Mouse (Mus musculus) CD4-positive helper T cell, adult 2 months (primary cell): ENCODE results near the gene a.
"Not testable (repeated sequence)": the region's sequence is repeated elsewhere in the genome, so short reads cannot be mapped to it uniquely, and the experiment has no call there.

Experiments
- DNase-seq: peaks from one replicate; pipeline ENCODE4 v3.0.0-alpha.2; 2012; ENCODE audit warnings: low read depth, missing footprints, low spot score

The a gene

DNA sequence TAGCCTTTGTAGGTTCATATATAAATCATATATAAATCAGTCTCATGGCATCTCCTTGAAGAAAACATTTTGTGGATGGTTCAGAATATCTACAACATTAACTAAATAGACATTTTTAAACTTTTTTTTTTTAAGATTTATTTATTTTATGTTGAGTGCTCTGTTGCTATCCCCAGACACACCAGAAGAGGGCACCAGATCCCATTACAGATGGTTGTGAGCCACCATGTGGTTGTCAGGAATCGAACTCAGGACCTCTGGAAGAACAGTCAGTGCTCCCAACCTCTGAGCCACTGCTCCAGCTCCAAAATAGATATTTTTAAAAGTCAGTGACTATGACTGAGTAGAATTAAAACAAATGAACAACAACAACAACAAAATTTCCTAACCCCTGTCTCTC, 195.4 kb downstream of the a start:
- DNase-seq = no peak

DNA sequence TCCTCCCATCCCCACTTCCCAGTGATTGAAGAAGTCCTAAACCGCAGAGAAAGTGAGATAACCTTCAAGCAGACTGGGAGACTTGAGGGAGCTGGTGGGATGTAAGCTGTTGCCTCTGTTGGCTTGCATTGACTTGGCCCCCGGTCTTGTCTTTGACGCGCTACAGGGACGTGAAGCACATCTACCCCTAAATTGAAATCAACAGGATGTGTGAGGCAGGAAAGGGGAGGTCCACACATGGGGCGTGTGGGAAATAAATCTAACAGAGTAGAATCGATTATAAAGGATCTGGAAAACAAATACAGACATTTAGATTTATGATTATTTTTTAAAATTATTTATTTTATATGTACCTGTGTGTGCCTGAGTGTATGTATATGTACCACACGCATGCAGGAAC, 200.2 kb downstream of the a start:
- DNase-seq = peak; percentile 28

- DNase-seq = no peak
Measured at GRCm38 (mm10) chr2:154992083-154992482, 200.9 kb downstream of the a start.

DNA sequence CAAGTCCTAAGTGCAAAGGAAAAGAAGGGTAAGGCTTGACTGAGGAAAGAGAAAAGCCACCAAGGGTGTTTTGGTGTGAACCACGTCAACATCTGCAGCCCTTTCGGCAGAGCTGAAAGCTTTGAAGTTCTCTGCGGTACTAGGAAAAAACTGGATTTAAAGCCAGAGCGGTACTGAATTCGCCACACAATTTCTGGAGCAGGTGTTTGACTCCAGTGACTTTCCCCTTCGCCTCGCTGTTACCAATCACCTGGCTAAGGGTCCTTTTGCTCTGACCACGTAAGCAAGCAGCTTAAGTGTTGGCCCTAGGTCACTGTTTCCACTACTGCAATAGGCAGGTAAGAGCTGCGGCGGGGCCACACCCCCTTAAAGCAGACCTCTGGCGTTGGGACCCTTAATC, 214.3 kb downstream of the a start:
- DNase-seq = no peak

DNA sequence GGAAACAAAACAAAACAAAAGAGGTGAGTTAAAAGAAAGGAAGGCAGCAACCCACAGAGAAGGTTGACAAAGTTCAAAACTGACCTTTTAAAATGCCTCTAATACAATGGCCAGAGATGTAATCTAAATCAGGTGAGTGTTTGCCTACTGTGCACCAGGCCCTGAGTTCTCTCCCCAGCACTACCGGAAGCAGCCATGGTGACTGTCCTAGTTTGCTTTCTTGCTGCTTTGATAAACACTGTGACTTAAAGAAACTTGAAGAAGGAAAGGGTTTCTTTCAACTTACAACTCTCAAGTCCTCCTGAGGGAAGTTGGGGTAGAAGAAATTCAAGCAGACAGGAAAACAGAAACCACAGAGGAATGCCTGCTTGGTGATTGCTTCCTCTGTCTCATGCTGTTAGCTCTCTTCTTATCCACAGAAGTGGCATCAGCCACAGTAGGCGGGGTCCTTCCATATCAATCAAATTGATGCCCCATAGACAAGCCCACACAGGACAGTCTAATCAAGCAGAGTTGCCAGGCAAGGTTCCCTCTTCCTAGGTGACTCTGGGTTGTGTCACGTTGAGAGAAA, 220.0 kb downstream of the a start:
- peak; percentile 33 for DNase-seq

- no peak for DNase-seq
Measured at GRCm38 (mm10) chr2:155012991-155013390, 221.8 kb downstream of the a start.

DNA sequence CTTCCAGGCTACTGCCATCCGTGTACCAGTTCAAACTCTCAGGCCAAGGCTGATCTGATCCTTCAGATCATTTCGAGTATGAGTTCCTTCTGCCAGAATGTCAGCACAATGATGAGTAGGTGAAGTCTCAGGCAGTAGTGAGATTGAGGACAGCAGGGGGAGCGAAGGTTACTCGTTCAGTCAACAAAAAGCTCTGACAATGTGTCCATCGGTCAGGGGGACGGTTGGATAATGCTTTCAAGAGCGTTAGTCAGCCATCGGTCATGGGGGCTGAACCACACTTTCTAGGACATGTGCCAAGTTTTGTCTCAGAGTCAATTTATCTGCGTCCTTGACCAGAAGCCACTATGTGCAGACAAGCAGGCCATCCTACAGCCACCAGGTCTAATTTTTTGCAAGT, 225.5 kb downstream of the a start:
- DNase-seq = not testable (repeated sequence)

GRCm38 (mm10) chr2:155018251-155018755, 227.1 kb downstream of the a start, which contains the start of gene Gm14226:
Gene Gm14226, plus strand, starts transcription at chr2:155018266.
- DNase-seq = peak; percentile 18

GRCm38 (mm10) chr2:155018762-155019641, 227.8 kb downstream of the a start:
- peak; percentile 78 for DNase-seq

- peak; percentile 73 for DNase-seq
Measured at GRCm38 (mm10) chr2:155019673-155020072, 228.5 kb downstream of the a start.

- DNase-seq = not testable (repeated sequence)
Measured at GRCm38 (mm10) chr2:155020247-155020826, 229.1 kb downstream of the a start.

- no peak for DNase-seq
Measured at GRCm38 (mm10) chr2:155030831-155031230, 239.6 kb downstream of the a start.

DNA sequence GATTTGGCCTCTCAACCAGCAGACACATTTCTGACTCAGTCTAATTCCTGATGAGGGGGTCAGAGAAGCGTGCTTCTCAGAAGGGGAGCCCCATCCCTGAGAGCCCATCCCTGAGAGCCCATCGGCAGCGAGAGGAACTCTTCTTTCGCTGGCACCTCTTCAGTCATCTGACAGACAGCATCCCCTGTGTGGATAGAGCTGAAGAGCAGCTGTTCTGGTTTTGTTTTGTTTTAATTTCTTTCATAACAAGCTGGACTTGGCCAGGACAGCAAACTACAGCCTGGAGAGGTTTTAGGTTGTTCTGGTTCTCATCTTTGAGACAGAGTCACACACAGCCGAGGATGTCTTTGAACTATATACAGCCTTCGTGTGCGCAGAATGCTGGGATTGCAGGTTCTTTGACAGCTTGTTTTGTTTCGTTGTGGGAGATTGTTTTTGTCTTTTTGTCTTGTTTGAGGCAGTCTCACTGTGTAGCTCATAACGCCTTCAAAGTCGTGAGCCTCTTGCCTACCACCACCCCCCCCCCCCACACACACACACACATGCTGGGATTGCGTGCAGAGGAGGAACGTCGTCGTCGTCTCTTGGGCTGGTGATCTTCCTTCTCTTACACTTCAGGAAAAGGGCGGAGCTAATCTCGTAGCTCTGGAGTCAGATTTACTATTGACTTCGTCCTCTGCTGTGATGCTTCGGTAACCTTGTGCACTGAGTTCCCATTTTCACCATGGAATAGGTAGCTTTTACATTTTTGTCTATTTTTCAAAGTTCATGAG, 241.9 kb downstream of the a start:
- no peak for DNase-seq

- no peak for DNase-seq
Measured at GRCm38 (mm10) chr2:155039956-155040355, 248.8 kb downstream of the a start.

GRCm38 (mm10) chr2:155044542-155044941, 253.3 kb downstream of the a start:
- DNase-seq = no peak

- no peak for DNase-seq
Measured at GRCm38 (mm10) chr2:155045075-155045474, 253.9 kb downstream of the a start.

GRCm38 (mm10) chr2:155046803-155047202, 255.6 kb downstream of the a start:
- DNase-seq = peak; percentile 13

GRCm38 (mm10) chr2:155047452-155048178, 256.4 kb downstream of the a start:
- DNase-seq = no peak

DNA sequence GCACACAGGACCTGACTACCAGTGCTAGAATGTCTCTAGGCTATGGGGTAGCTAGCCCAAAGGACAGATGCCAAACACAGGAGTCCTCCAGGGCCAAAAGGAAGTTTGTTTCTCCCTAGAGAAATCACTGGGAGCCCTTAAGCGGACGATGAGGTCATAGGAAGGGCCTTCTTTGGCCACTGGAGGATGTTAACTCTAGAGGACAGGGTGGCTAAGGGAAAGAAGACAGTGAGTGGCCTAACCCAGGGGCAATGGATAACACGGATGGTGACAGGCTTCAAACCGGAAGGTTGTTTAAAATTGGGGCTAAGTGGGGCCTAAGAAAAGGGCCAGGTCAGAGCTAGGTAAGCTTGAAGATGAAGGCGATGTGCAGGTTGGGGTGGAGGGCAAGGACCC, 258.9 kb downstream of the a start:
- DNase-seq = no peak

- DNase-seq = peak; percentile 96
Measured at GRCm38 (mm10) chr2:155050504-155051236, 259.5 kb downstream of the a start.
